Mouse (Mus musculus) testis, adult 2 months (tissue): ENCODE measurements around the gene B3gat2. TPM values are rescaled to one million over a fixed set of nuclear protein-coding genes. Genes with fewer than 3 reads are reported as not detected.

Experiments
- H3K27ac ChIP-seq: fragments of 200-500 bp; 2 replicates; pipeline ENCODE4 v1.5.1; 2012; ENCODE audit warnings: low read depth, low read length; ENCODE audit not compliant: control insufficient read depth, insufficient read depth
- H3K27me3 ChIP-seq: fragments of 200-500 bp; 2 replicates; pipeline ENCODE4 v1.6.1; 2012; ENCODE audit warnings: mild to moderate bottlenecking, low read length, moderate library complexity; ENCODE audit not compliant: control insufficient read depth, insufficient read depth
- H3K36me3 ChIP-seq: fragments of 200-500 bp; 2 replicates; pipeline ENCODE4 v1.6.1; 2012; ENCODE audit warnings: mild to moderate bottlenecking, low read length; ENCODE audit not compliant: control insufficient read depth, insufficient read depth
- H3K4me1 ChIP-seq: fragments of 200-500 bp; 2 replicates; pipeline ENCODE4 v1.6.1; 2012; ENCODE audit warnings: low read length; ENCODE audit not compliant: control insufficient read depth, insufficient read depth
- H3K4me3 ChIP-seq: fragments of 200-500 bp; 2 replicates; pipeline ENCODE4 v1.5.1; 2012; ENCODE audit warnings: low read depth, mild to moderate bottlenecking, low read length, moderate library complexity, mixed read lengths; ENCODE audit not compliant: control insufficient read depth
- CTCF ChIP-seq: fragments of 200-500 bp; IDR thresholded peaks from 2 replicates; pipeline ENCODE4 v1.5.1; 2012; ENCODE audit warnings: low read depth, mild to moderate bottlenecking, inconsistent platforms, low read length, moderate library complexity; ENCODE audit not compliant: control insufficient read depth, insufficient read depth, insufficient replicate concordance
- POLR2A ChIP-seq: fragments of 200-500 bp; IDR thresholded peaks from 2 replicates; pipeline ENCODE4 v1.6.1; 2012; ENCODE audit warnings: low read depth, mild to moderate bottlenecking, inconsistent platforms, low read length, moderate library complexity; ENCODE audit not compliant: control insufficient read depth
- polyA plus RNA-seq: library from polyadenylated mRNA; depleted of rRNA; stranded (reverse); fragments of >200 nt; gene quantifications from 2 replicates; pipeline ENCODE4 v1.2.3, GENCODE M21; 2012

Gene B3gat2
- polyA plus RNA-seq, 1 experiment: 0.07 TPM

- Histone ChIP-seq H3K36me3 (no peaks in the 10 kb centered on the region), H3K4me3 (no peak overlapping the region), H3K4me1 (peaks cover 3% of the 10 kb centered on the region; the same call in 1 of the 2 replicates), H3K27me3 (no peaks in the 10 kb centered on the region), H3K27ac (no peak overlapping the region)
- no peak for TF ChIP-seq POLR2A
- TF ChIP-seq CTCF: no peak
Measured at GRCm38 (mm10) chr1:23773039-23773438, 11.5 kb downstream of the B3gat2 start.

- Histone ChIP-seq H3K4me3 (no peak overlapping the region), H3K27ac (no peak overlapping the region), H3K27me3 (no peaks in the 10 kb centered on the region), H3K4me1 (peaks cover 7% of the 10 kb centered on the region), H3K36me3 (no peaks in the 10 kb centered on the region)
- TF ChIP-seq POLR2A: no peak
- peak; percentile 76; the same call in 1 of the 2 replicates for TF ChIP-seq CTCF
Measured at GRCm38 (mm10) chr1:23792737-23793533, 31.4 kb downstream of the B3gat2 start.

GRCm38 (mm10) chr1:23798306-23798705 lies 36.8 kb downstream of the B3gat2 start:
- H3K4me3 ChIP-seq: no peak overlapping the region
- H3K27ac ChIP-seq: no peak overlapping the region
- peaks cover 4% of the 10 kb centered on the region; the same call in 1 of the 2 replicates for H3K4me1 ChIP-seq
- H3K36me3 ChIP-seq: no peaks in the 10 kb centered on the region
- no peaks in the 10 kb centered on the region for H3K27me3 ChIP-seq
- TF ChIP-seq POLR2A (no peak), CTCF (no peak)

DNA sequence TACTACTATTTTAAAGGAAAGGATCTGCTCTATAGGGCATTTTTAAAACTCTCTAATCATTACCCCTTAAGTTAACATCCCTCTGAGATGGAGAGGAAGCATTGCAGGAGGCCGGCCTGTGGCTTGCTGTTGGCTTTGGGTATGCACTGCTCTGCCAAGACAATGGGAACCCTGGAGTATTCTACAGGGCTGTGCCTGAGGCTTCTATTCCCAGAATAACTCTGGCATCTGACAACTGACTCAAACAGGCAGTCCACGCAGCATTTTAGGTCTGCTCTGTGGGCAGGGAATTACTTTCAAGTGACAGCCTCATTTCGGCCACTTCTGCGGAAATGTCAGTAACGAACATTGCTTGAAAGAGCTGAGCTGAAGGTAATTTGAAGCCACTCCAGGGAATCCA lies 60.1 kb downstream of the B3gat2 start:
- no peak overlapping the region for H3K27ac ChIP-seq
- H3K4me3 ChIP-seq: no peak overlapping the region
- no peaks in the 10 kb centered on the region for H3K4me1 ChIP-seq
- no peaks in the 10 kb centered on the region for H3K27me3 ChIP-seq
- no peaks in the 10 kb centered on the region for H3K36me3 ChIP-seq
- TF ChIP-seq CTCF (no peak), POLR2A (no peak)

DNA sequence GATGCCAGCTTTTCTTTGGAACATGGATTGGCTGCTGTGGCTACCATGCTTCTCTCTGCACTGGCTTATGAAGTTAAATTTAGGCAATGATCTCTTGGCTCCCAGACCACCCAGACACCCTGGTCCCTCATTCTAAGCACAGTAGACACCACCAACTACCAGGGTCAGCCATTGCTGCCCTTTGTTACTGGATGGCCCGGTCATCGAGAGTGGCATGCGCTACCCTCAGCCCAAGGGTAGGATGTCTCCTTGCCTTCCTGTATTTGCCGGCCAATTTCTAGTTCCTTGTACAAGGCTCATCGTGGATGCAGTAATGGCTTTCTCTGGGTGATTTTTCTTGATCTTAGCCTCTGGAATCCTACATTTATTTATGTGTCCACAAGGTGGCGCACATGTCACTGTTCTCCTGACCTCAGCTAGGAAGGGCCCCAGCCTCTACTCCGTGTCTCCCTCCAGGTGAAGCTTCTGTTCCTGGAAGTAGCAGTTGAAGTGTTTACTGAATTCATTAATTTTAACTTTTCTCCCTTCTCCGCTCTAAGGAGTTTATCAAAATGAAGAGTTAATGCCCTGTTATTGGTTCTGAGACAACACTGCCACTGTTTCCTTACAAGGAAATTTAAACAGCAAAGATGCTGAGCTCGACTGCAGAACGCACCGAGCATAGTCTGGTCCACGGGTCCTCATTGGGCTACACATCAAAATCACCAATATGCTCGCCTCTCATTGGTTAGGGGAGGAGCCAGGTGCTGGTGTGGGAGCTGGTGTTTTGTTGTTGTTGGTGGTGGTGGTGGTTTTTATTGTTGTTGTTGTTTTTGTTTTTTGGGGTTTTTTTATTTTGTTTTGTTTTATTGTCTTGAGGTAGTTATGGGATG lies 65.6 kb downstream of the B3gat2 start:
- TF ChIP-seq CTCF (peak; percentile 65; the same call in 1 of the 2 replicates), POLR2A (no peak)
- no peak overlapping the region for H3K27ac ChIP-seq
- no peaks in the 10 kb centered on the region for H3K27me3 ChIP-seq

GRCm38 (mm10) chr1:23834246-23834645 lies 72.7 kb downstream of the B3gat2 start:
- no peaks in the 10 kb centered on the region for H3K27me3 ChIP-seq
- no peak overlapping the region for H3K4me3 ChIP-seq
- H3K36me3 ChIP-seq: no peaks in the 10 kb centered on the region
- H3K4me1 ChIP-seq: no peaks in the 10 kb centered on the region
- TF ChIP-seq CTCF: no peak
- TF ChIP-seq POLR2A: no peak
- H3K27ac ChIP-seq: no peak overlapping the region

More for the DNA sequence above, 65.6 kb downstream of the B3gat2 start:
- H3K4me1 ChIP-seq: no peaks in the 10 kb centered on the region; the same call in 1 of the 2 replicates
- no peak overlapping the region for H3K4me3 ChIP-seq
- no peaks in the 10 kb centered on the region for H3K36me3 ChIP-seq

- Histone ChIP-seq H3K4me3 (no peak overlapping the region), H3K4me1 (no peaks in the 10 kb centered on the region), H3K27ac (no peak overlapping the region), H3K36me3 (no peaks in the 10 kb centered on the region), H3K27me3 (no peaks in the 10 kb centered on the region)
- TF ChIP-seq CTCF (no peak), POLR2A (no peak)
Measured at GRCm38 (mm10) chr1:23834819-23835218, 73.3 kb downstream of the B3gat2 start.
